Mouse (Mus musculus) kidney, adult 2 months (tissue): ENCODE results near the gene Arfgap1.

Experiments used
- CTCF ChIP-seq: fragments of 200-500 bp; conservative IDR thresholded peaks from 2 replicates; pipeline ENCODE4 v1.5.1; 2011; ENCODE audit warnings: low read depth, mild to moderate bottlenecking, control low read depth, low read length, moderate library complexity, mixed read lengths; ENCODE audit not compliant: insufficient read depth, insufficient read length
- POLR2A ChIP-seq: fragments of 200-500 bp; IDR thresholded peaks from one replicate; pipeline ENCODE4 v1.6.1; 2011; ENCODE audit warnings: low read depth, low read length, control low read depth

GRCm38 (mm10) chr2:180959605-180960004 lies 7.4 kb upstream of the Arfgap1 start:
- TF ChIP-seq CTCF (no peak), POLR2A (no peak)
